Mouse (Mus musculus) G1E (cell line): ENCODE measurements around the gene Mxi1. TPM values are rescaled to one million over a fixed set of nuclear protein-coding genes. Genes with fewer than 3 reads are reported as not detected.
A peak's percentile ranks its signal among the peaks of the same experiment; 100 is the strongest.

ENCODE experiments used
- ATAC-seq: 2 replicates; pipeline ENCODE4 v1.8.0; 2016; ENCODE audit warnings: mild to moderate bottlenecking; ENCODE audit not compliant: insufficient number of reproducible peaks, poor library complexity, low FRiP score, severe bottlenecking; ENCODE audit errors: extremely low read depth
- DNase-seq: peaks from one replicate; pipeline ENCODE4 v3.0.0; 2012; ENCODE audit warnings: low spot score
- H3K27me3 ChIP-seq: 2 replicates; pipeline ENCODE4 v1.6.1; 2012; ENCODE audit warnings: mild to moderate bottlenecking, low read length, inconsistent platforms; ENCODE audit not compliant: insufficient read depth
- H3K36me3 ChIP-seq: replicated peaks from 2 replicates; pipeline ENCODE3; 2012; ENCODE audit warnings: mild to moderate bottlenecking, inconsistent platforms
- H3K4me1 ChIP-seq: 2 replicates; pipeline ENCODE4 v1.6.1; 2012; ENCODE audit warnings: low read depth, low read length, inconsistent platforms, mixed read lengths; ENCODE audit not compliant: insufficient read depth
- H3K4me3 ChIP-seq: 2 replicates; pipeline ENCODE4 v1.5.1; 2012; ENCODE audit warnings: low read depth, mild to moderate bottlenecking, inconsistent platforms, low read length, moderate library complexity, mixed read lengths
- H3K9me3 ChIP-seq: replicated peaks from 2 replicates; pipeline ENCODE4 v1.6.1; 2012; ENCODE audit warnings: inconsistent platforms
- CTCF ChIP-seq: IDR thresholded peaks from 2 replicates; pipeline ENCODE4 v1.5.1; 2012; ENCODE audit warnings: low read depth, low read length, inconsistent platforms, mixed read lengths
- GATA1 ChIP-seq: IDR thresholded peaks from 2 replicates; pipeline ENCODE4 v1.6.1; 2012; ENCODE audit warnings: borderline replicate concordance, low read length, inconsistent platforms, mixed read lengths
- GATA2 ChIP-seq: IDR thresholded peaks from 2 replicates; pipeline ENCODE4 v1.6.1; 2012; ENCODE audit warnings: low read depth, low read length, inconsistent platforms, borderline replicate concordance
- POLR2AphosphoS5 ChIP-seq: IDR thresholded peaks from 2 replicates; pipeline ENCODE4 v1.6.1; 2012; ENCODE audit warnings: low read depth, low read length, inconsistent platforms; ENCODE audit not compliant: insufficient replicate concordance
- TAL1 ChIP-seq: conservative IDR thresholded peaks from 2 replicates; pipeline ENCODE4 v1.6.1; 2012; ENCODE audit warnings: low read depth, low read length, inconsistent platforms, mixed read lengths
- polyA plus RNA-seq: library from polyadenylated mRNA; stranded (reverse); fragments of >175 nt; gene quantifications from 2 replicates; pipeline ENCODE4 v1.2.3, GENCODE M21; 2012
- total RNA-seq, 2 experiments: library from RNA; stranded (forward) in 1 of 2; stranded (reverse) in 1 of 2; fragments of 200-1000 nt in 1 of 2; fragments of >200 nt in 1 of 2; fragmentation: Nextera tagmentation in 1 of 2; gene quantifications; 2 replicates each; pipeline ENCODE4 v1.2.3; 2014 to 2017

Mxi1 gene
- total and polyA plus RNA-seq, 3 experiments, result 20.5 to 74.6 (median 47.1) TPM

DNA sequence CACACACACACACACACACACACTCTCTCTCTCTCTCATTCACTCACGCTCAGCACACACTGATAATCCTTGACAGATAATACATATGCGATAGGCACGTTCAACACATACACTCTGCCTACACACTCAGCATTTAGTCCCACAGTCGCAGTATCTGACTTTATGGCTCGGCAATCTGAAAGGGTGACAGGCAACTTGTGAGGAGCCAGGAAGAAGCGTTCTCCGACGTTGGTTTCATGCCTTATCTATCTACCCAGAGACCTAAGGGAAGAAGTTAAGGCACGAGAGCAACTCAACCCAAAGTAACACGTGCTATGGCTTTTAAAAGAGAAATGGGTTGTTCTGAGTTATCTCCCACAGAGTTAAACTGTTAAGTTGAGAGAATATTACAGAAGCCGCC is 104.3 kb downstream of the Mxi1 start:
- no peaks in the 10 kb centered on the region for H3K36me3 ChIP-seq
- peaks cover 14% of the 10 kb centered on the region for H3K4me1 ChIP-seq
- peaks cover 30% of the 10 kb centered on the region for H3K27me3 ChIP-seq
- DNase-seq, result no peak
- no peak for TF ChIP-seq GATA1
- no peak for TF ChIP-seq GATA2
- no peak for TF ChIP-seq CTCF
- no peak for TF ChIP-seq TAL1
- no peak for TF ChIP-seq POLR2AphosphoS5
- H3K9me3 ChIP-seq, result no peaks in the 10 kb centered on the region
- peak; percentile 67 for ATAC-seq
- no peak overlapping the region for H3K4me3 ChIP-seq

GRCm38 (mm10) chr19:53415198-53415597 is 104.9 kb downstream of the Mxi1 start:
- ATAC-seq, result no peak
- no peak overlapping the region; the same call in 1 of the 2 replicates for H3K4me3 ChIP-seq

DNA sequence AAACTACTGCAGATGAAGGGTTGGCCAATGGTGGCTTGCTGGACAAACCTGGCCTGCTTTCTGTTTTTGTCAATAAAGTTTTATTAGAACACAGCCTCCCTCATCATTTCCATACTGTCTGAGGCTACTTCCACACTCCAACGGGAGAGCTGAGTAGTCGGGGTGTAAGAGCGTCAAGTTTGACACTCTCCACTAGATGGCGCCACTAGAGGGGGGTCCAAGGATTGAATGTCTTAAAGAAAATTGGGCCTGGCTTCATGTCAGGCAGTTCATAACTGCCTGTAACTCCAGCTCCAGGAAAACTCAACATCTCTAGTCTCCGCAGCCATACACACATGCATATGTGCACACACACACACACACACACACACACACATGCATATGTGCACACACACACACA is 109.5 kb downstream of the Mxi1 start:
- TF ChIP-seq CTCF (peak; percentile 62), GATA1 (no peak)
- Histone ChIP-seq H3K4me1 (peaks cover 24% of the 10 kb centered on the region), H3K4me3 (no peak overlapping the region), H3K27me3 (peaks cover 22% of the 10 kb centered on the region), H3K36me3 (no peaks in the 10 kb centered on the region), H3K9me3 (no peaks in the 10 kb centered on the region)
- ATAC-seq, result no peak
- DNase-seq, result peak; percentile 29

More at GRCm38 (mm10) chr19:53415198-53415597, 104.9 kb downstream of the Mxi1 start:
- TF ChIP-seq POLR2AphosphoS5, result no peak
- TF ChIP-seq CTCF, result no peak
- TF ChIP-seq GATA2, result no peak
- no peak for TF ChIP-seq GATA1
- no peak for TF ChIP-seq TAL1
- Histone ChIP-seq H3K4me1 (peaks cover 14% of the 10 kb centered on the region), H3K36me3 (no peaks in the 10 kb centered on the region), H3K9me3 (no peaks in the 10 kb centered on the region), H3K27me3 (peaks cover 27% of the 10 kb centered on the region)
- DNase-seq, result no peak

GRCm38 (mm10) chr19:53420924-53421582 is 110.7 kb downstream of the Mxi1 start:
- Histone ChIP-seq H3K4me3 (peak overlapping the region; percentile 24; the same call in 1 of the 2 replicates), H3K4me1 (peaks cover 19% of the 10 kb centered on the region)

DNA sequence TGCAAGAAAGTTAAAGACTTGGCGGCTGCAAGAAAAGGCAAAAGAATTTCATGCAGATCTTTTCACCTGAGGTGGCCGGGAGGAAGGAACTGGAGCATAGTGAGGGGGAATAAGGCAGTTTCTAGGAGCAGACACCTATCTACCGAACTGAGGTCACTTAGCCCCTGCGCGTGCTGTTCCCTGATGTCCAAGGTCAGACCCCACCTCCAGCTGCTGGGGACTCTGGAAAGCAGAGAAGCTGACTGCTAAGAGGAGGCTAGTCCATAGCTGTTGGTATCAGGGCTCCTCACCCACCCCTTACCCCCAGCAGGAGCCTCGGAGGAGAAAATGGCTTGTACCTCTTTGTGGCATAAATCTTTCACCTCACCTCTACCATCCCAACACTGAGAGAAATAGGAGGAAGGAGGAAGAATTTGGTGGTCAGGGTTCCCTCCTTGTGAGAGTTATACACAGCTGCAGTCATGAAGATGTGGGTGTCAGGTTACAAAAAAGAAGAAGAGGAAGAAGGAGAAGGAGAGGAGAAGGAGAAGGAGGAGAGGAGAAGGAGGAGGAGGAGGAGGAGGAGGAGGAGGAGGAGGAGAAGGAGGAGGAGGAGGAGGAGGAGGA is 111.4 kb downstream of the Mxi1 start:
- no peak for TF ChIP-seq GATA1
- no peak for TF ChIP-seq CTCF
- no peak for TF ChIP-seq TAL1
- TF ChIP-seq GATA2, result no peak
- TF ChIP-seq POLR2AphosphoS5, result no peak
- peak overlapping the region; percentile 8; the same call in 1 of the 2 replicates for H3K4me3 ChIP-seq
- H3K27me3 ChIP-seq, result peaks cover 18% of the 10 kb centered on the region
- DNase-seq, result no peak
- H3K9me3 ChIP-seq, result no peaks in the 10 kb centered on the region
- no peaks in the 10 kb centered on the region for H3K36me3 ChIP-seq
- H3K4me1 ChIP-seq, result peaks cover 19% of the 10 kb centered on the region
- ATAC-seq, result no peak

More at GRCm38 (mm10) chr19:53420924-53421582, 110.7 kb downstream of the Mxi1 start:
- Histone ChIP-seq H3K9me3 (no peaks in the 10 kb centered on the region), H3K36me3 (no peaks in the 10 kb centered on the region), H3K27me3 (peaks cover 18% of the 10 kb centered on the region)
- DNase-seq (peak; percentile 41), ATAC-seq (peak; percentile 91)
- TF ChIP-seq CTCF (no peak), TAL1 (no peak), GATA2 (no peak), GATA1 (no peak), POLR2AphosphoS5 (no peak)

GRCm38 (mm10) chr19:53422358-53423308 is 112.3 kb downstream of the Mxi1 start:
- Histone ChIP-seq H3K4me1 (peaks cover 19% of the 10 kb centered on the region), H3K4me3 (no peak overlapping the region), H3K9me3 (no peaks in the 10 kb centered on the region), H3K27me3 (peaks cover 16% of the 10 kb centered on the region), H3K36me3 (no peaks in the 10 kb centered on the region)
- TF ChIP-seq POLR2AphosphoS5 (no peak), GATA1 (no peak), TAL1 (no peak), GATA2 (no peak)
- DNase-seq (no peak), ATAC-seq (no peak)
